Mouse (Mus musculus): ENCODE measurements around the gene 1700030J22Rik. TPM values are rescaled to one million over a fixed set of nuclear protein-coding genes. Genes with fewer than 3 reads are reported as not detected.
A peak's percentile ranks its signal among the peaks of the same experiment; 100 is the strongest.

The 1700030J22Rik gene
- polyA plus RNA-seq, 1 experiment from 2014 or later, result 1.8 TPM

DNA sequence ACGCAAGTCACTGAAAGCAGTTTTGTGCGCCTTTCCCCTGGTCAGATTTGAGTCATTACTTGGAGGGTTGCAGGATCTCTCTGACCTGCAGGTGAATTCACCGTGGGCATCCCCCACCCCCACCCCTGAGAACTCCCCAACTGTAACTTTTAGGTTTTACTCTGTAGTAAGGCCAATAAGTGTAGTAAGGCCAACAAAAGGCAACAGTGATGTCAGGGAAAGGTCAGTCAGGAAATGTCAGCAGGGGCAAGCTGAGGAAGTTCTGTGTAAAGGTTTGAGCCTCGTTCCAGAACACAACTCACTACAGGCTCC is 34.4 kb downstream of the 1700030J22Rik start:
- ATAC-seq (ENCODE audit: insufficient read depth) (no peak), DNase-seq (no peak)
- Histone ChIP-seq H3K4me2 (peak overlapping the region; percentile 96), H3K27ac (ENCODE audit: low read depth) (no peak overlapping the region), H3K9me3 (ENCODE audit: low read depth, low read length) (no peaks in the 10 kb centered on the region), H3K4me3 (ENCODE audit: low read depth, low read length) (peak overlapping the region; percentile 95), H3K9ac (peak overlapping the region; percentile 89; the same call in 1 of the 2 replicates), H3K27me3 (ENCODE audit: insufficient read depth, low read length) (no peaks in the 10 kb centered on the region), H3K36me3 (ENCODE audit: insufficient read depth) (0 out of 2 replicates have a peak, but pooled peaks cover 10% of the 10 kb centered on the region), H3K4me1 (ENCODE audit: insufficient read depth) (0 out of 2 replicates have a peak, but pooled peaks cover 4% of the 10 kb centered on the region)
- no peak for TF ChIP-seq CTCF (IDR thresholded peaks at IDR 0.05; ENCODE audit: low read depth)
- WGBS, result 12% methylated on average over 4 of the region's 4 CpGs

DNA sequence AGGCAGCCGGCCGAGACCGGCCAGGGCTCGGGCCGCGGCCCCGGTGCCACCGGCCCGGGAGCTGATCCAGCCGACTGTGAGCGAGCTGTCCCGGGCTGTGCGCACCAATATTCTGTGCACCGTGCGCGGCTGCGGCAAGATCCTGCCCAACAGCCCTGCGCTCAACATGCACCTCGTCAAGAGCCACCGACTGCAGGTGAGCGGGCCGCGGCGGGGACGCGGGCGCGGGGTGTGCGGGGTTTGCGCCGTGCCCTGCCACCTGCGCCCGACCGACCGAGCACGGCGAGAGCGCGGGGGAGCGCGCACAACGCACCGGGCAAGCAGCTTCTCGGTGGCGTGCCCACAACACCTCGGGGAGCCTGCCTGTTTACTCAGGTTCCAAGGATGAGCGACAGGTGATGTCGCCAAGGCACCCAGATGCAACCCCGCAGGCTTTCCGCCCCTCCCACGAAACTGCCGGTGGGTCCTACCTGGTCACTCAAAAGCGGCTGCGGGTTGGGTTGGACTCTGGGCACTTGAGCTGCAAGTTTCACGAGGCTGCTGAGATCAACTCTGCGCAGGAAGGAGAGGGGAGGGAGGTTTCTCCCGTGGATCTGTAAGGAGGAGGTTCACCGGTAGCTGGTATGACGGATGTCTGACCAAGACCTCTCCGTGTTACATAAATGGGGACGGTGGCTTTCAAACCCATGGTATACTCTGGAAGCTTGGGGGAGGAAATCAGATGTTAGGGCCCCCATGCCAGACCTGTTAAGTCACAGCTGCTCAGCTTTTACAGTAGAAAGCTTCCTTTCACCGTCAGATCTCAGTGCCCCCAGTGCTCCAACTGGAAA is 35.0 kb downstream of the 1700030J22Rik start:
- ATAC-seq (ENCODE audit: insufficient read depth) (peak; percentile 73), DNase-seq (peak; percentile 41)
- no peak for TF ChIP-seq CTCF (IDR thresholded peaks at IDR 0.05; ENCODE audit: low read depth)
- H3K36me3 ChIP-seq (ENCODE audit: insufficient read depth), result 0 out of 2 replicates have a peak, but pooled peaks cover 10% of the 10 kb centered on the region
- H3K27me3 ChIP-seq (ENCODE audit: insufficient read depth, low read length), result no peaks in the 10 kb centered on the region
- H3K27ac ChIP-seq (ENCODE audit: low read depth), result no peak overlapping the region
- H3K4me1 ChIP-seq (ENCODE audit: insufficient read depth), result 0 out of 2 replicates have a peak, but pooled peaks cover 4% of the 10 kb centered on the region
- H3K4me2 ChIP-seq, result peak overlapping the region; percentile 96
- H3K9me3 ChIP-seq (ENCODE audit: low read depth, low read length), result no peaks in the 10 kb centered on the region
- peak overlapping the region; percentile 89 for H3K9ac ChIP-seq
- H3K4me3 ChIP-seq (ENCODE audit: low read depth, low read length), result peak overlapping the region; percentile 95
- WGBS, result under 1% methylated on average over 62 of the region's 62 CpGs

DNA sequence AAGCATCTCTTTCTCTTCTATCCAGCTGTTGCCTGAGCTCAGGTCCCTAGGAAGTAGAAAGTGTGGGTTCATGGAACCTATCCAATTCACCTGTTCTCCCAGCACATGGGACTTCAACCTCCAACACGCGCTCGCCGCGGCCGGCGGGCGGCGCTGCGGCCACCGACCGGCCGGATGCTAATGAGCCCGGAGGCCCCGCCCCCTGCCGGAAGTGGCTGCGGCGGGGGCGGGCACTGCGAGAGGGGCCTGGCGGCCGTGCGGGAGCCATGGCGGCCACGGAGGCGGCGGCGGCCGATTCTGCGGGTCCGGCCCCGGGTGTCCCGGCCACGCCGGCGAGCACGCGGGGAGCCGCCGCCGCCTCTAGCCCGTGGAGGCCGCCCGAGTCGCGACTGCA is 35.6 kb downstream of the 1700030J22Rik start, which contains the start of gene Atmin:
Atmin (plus strand) TSS at position 233 of the 394 bp plus-strand sequence.
- under 1% methylated on average over 46 of the region's 46 CpGs for WGBS

DNA sequence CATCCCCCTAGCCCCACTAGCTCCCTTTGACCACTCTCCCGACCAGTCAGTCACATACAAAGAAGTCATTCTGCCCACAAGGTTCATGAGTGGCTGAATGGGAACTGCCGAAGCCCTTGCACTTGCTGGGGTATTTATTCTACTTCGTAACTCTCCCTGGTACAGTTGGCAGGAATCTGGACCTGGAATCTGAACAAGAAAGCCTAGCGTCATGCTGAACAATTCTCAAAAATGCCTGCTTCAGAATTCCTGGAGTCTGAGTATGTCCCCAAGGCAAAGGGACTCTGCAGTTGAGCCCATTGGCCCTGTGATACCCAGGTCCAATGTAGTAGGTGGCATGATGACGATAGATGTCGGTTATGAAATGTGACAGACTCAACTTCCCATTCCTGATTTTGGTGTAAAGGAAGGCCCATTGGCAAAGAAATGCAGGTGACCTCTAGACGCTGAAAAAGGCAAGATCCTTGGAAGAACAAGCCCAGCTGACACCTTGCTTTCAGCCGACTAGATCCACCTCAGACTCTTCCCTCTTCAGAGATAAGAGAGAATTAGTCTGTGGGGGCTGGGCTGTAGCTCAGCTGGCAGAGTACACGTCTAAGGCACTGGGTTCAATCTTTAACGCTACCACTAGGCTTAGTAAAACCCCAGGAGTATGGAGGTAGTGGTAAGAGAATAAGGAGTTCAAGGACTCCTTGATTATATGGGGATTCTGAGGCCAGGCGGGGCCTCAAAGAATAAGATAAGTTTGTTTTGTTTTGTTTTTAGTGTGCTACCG is 36.3 kb downstream of the 1700030J22Rik start:
- peaks cover 17% of the 10 kb centered on the region; the same call in 1 of the 2 replicates for H3K36me3 ChIP-seq (ENCODE audit: insufficient read depth)
- H3K27ac ChIP-seq (ENCODE audit: low read depth), result no peak overlapping the region
- H3K4me2 ChIP-seq, result peak overlapping the region; percentile 96
- no peaks in the 10 kb centered on the region for H3K27me3 ChIP-seq (ENCODE audit: insufficient read depth, low read length)
- no peak overlapping the region for H3K9ac ChIP-seq
- H3K4me1 ChIP-seq (ENCODE audit: insufficient read depth), result 0 out of 2 replicates have a peak, but pooled peaks cover 4% of the 10 kb centered on the region
- no peak for TF ChIP-seq CTCF (IDR thresholded peaks at IDR 0.05; ENCODE audit: low read depth)
- no peak for ATAC-seq (ENCODE audit: insufficient read depth)
- H3K9me3 ChIP-seq (ENCODE audit: low read depth, low read length), result no peaks in the 10 kb centered on the region
- 63% methylated on average over 12 of the region's 12 CpGs for WGBS
- 0 out of 2 replicates have a peak overlapping the region, but pooled peaks have one; percentile 95 for H3K4me3 ChIP-seq (ENCODE audit: low read depth, low read length)
- peak; percentile 24 for DNase-seq

More for the DNA sequence above, 35.6 kb downstream of the 1700030J22Rik start, which contains the start of gene Atmin:
- H3K27ac ChIP-seq (ENCODE audit: low read depth), result no peak within 1 kb of the TSS
- TF ChIP-seq CTCF (IDR thresholded peaks at IDR 0.05; ENCODE audit: low read depth), result peak; percentile 37; the same call in 1 of the 2 replicates
- H3K4me1 ChIP-seq (ENCODE audit: insufficient read depth), result 0 out of 2 replicates have a peak, but pooled peaks cover 4% of the 10 kb centered on the region
- peak; percentile 89 for ATAC-seq (ENCODE audit: insufficient read depth)
- peak within 1 kb of the TSS; percentile 95 for H3K4me3 ChIP-seq (ENCODE audit: low read depth, low read length)
- peak within 1 kb of the TSS; percentile 89 for H3K9ac ChIP-seq
- DNase-seq, result peak; percentile 96
- 0 out of 2 replicates have a peak, but pooled peaks cover 13% of the 10 kb centered on the region for H3K36me3 ChIP-seq (ENCODE audit: insufficient read depth)
- peak within 1 kb of the TSS; percentile 96 for H3K4me2 ChIP-seq
- no peaks in the 10 kb centered on the region for H3K27me3 ChIP-seq (ENCODE audit: insufficient read depth, low read length)
- no peaks in the 10 kb centered on the region for H3K9me3 ChIP-seq (ENCODE audit: low read depth, low read length)

DNA sequence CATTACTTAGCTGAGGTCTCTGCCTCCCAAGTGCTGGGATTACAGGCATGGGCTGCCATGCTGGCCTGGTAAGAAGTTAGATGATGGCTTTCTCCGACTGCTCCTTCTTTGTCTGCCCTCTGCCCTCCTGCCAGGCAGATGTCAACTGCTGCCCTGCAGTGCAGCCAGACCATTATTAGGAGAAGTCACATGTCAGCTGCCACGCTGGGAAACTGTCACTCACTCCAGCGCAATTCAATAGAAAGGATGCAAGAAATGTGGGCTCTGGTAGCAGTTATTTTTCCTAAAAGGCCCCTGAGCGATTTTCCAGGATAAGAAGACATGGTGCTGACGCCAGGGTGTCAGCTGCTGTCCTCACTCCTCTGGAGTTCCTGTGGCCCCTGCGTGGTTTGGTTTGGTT is 43.3 kb downstream of the 1700030J22Rik start:
- Histone ChIP-seq H3K4me1 (ENCODE audit: insufficient read depth) (no peaks in the 10 kb centered on the region), H3K9me3 (ENCODE audit: low read depth, low read length) (no peaks in the 10 kb centered on the region), H3K9ac (no peak overlapping the region), H3K27me3 (ENCODE audit: insufficient read depth, low read length) (no peaks in the 10 kb centered on the region), H3K4me3 (ENCODE audit: low read depth, low read length) (no peak overlapping the region), H3K4me2 (no peak overlapping the region), H3K27ac (ENCODE audit: low read depth) (no peak overlapping the region), H3K36me3 (ENCODE audit: insufficient read depth) (peaks cover 74% of the 10 kb centered on the region)
- no peak for ATAC-seq (ENCODE audit: insufficient read depth)
- no peak for TF ChIP-seq CTCF (IDR thresholded peaks at IDR 0.05; ENCODE audit: low read depth)
- no peak for DNase-seq
- WGBS, result 85% methylated on average over 6 of the region's 6 CpGs

DNA sequence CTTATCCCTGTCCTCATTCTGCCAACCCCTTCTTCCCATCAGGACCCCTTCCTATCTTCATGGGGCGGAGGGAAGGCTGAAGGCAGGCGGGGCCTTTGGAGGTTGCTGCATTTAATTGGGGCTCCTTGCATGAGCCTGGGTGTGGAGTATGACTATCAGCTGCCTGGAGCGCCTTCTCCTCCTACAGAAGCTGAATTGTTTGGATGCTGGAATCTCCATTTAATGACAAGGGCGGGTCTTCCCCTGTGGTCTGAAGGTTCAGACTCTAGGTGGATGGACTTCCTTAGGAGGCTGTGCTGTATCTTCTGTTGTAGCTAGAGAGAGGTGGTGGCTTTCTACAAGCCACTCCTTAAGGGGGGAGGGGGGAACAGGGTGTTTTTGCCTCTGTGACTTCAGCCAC is 43.8 kb downstream of the 1700030J22Rik start:
- H3K4me3 ChIP-seq (ENCODE audit: low read depth, low read length), result no peak overlapping the region
- DNase-seq (no peak), ATAC-seq (ENCODE audit: insufficient read depth) (no peak)
- peaks cover 73% of the 10 kb centered on the region for H3K36me3 ChIP-seq (ENCODE audit: insufficient read depth)
- WGBS, result 93% methylated on average over 4 of the region's 4 CpGs
- no peak overlapping the region for H3K9ac ChIP-seq
- H3K4me1 ChIP-seq (ENCODE audit: insufficient read depth), result no peaks in the 10 kb centered on the region
- H3K27ac ChIP-seq (ENCODE audit: low read depth), result no peak overlapping the region
- no peak overlapping the region for H3K4me2 ChIP-seq
- no peaks in the 10 kb centered on the region for H3K27me3 ChIP-seq (ENCODE audit: insufficient read depth, low read length)
- TF ChIP-seq CTCF (IDR thresholded peaks at IDR 0.05; ENCODE audit: low read depth), result no peak
- H3K9me3 ChIP-seq (ENCODE audit: low read depth, low read length), result no peaks in the 10 kb centered on the region
